ENCODE assay signal across 8 mouse cellular contexts in the genomic region with DNA sequence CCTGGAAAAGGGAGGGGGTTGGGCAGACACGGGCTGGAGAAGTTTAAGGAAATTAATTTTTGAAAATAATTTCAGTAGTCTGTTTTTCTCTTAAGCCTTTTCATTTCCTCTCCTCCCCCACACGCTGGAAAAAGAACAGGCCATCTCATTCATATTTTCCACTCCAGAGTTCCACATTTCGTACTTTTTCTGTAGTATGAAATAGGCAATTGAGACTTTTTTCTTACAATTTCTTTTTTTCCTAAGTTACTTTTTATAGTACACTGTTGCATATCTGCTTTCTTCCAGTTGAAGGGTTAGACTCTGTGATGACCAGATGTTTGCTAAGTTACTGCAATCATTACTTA. TPM values are rescaled to one million over a fixed set of nuclear protein-coding genes. Genes with fewer than 3 reads are reported as not detected.
DNase-seq lines count a peak whose midpoint lies in the region; ATAC-seq and TF ChIP-seq lines count a peak whose summit lies in the region.

No protein-coding gene starts in this region.

- H3K9ac ChIP-seq in heart, embryonic 16.5 days (ENCODE audit: low read length): peak overlapping the region; percentile 100
- H3K9ac ChIP-seq in ES-E14 (ENCODE audit: insufficient read depth, low read depth, low read length, poor library complexity, severe bottlenecking): peak overlapping the region; percentile 99

- DNase-seq in heart, postnatal 4 days: no peak
- no peak for DNase-seq in ES-E14 (ENCODE audit: low read depth, low spot score)
- no peak for DNase-seq in hindbrain, embryonic 10.5 days (ENCODE audit: low spot score)
- no peak for DNase-seq in midbrain, embryonic 10.5 days (ENCODE audit: low spot score)
- DNase-seq in cerebellum, postnatal 4 days (ENCODE audit: low spot score in 2 of 2): no peak
- DNase-seq in adrenal gland, postnatal 36 days: no peak

- H3K4me1 ChIP-seq in heart, embryonic 16.5 days (ENCODE audit: control insufficient read depth, insufficient read depth, low read length): peaks cover 19% of the 10 kb centered on the region
- no peaks in the 10 kb centered on the region; a peak in 1 of 4 replicates for H3K4me1 ChIP-seq in ES-E14 (ENCODE audit: control insufficient read depth in 2 of 2, insufficient read depth in 2 of 2, low read length in 2 of 2, poor library complexity in 1 of 2)
- peaks cover 28% of the 10 kb centered on the region for H3K4me1 ChIP-seq in hindbrain, embryonic 10.5 days (replicated peaks)
- peaks cover 28% of the 10 kb centered on the region for H3K4me1 ChIP-seq in midbrain, embryonic 10.5 days

- H3K4me2 ChIP-seq in heart, embryonic 16.5 days (ENCODE audit: low read depth, low read length): peak overlapping the region; percentile 83

- in situ Hi-C loops in ES-E14 (cut with MboI; ENCODE audit: low sequenced_read_pairs in 2 of 2, unreplicated experiment in 2 of 2): no loop called here

- no peaks in the 10 kb centered on the region for H3K36me3 ChIP-seq in heart, embryonic 16.5 days (ENCODE audit: control insufficient read depth, insufficient read depth)
- H3K36me3 ChIP-seq in ES-E14 (ENCODE audit: control insufficient read depth, insufficient read depth, low read length, poor library complexity, severe bottlenecking): no peaks in the 10 kb centered on the region
- H3K36me3 ChIP-seq in hindbrain, embryonic 10.5 days: no peaks in the 10 kb centered on the region
- no peaks in the 10 kb centered on the region for H3K36me3 ChIP-seq in midbrain, embryonic 10.5 days

- H3K27me3 ChIP-seq in heart, embryonic 16.5 days (ENCODE audit: control insufficient read depth, insufficient read depth, low read length): no peaks in the 10 kb centered on the region
- H3K27me3 ChIP-seq in hindbrain, embryonic 10.5 days (ENCODE audit: insufficient read depth, poor library complexity, severe bottlenecking): no peaks in the 10 kb centered on the region
- H3K27me3 ChIP-seq in midbrain, embryonic 10.5 days (ENCODE audit: low read depth, poor library complexity, severe bottlenecking): no peaks in the 10 kb centered on the region

- 2% methylated on average over 3 of the region's 3 CpGs for WGBS in heart, embryonic 16.5 days
- WGBS in hindbrain, embryonic 10.5 days: 14% methylated on average over 3 of the region's 3 CpGs
- WGBS in midbrain, embryonic 10.5 days: 18% methylated on average over 3 of the region's 3 CpGs

- H3K27ac ChIP-seq in heart, embryonic 16.5 days (ENCODE audit: low read length): peak overlapping the region; percentile 99
- H3K27ac ChIP-seq in ES-E14 (ENCODE audit: insufficient read depth, low read depth, low read length, poor library complexity, severe bottlenecking): no peak overlapping the region
- H3K27ac ChIP-seq in hindbrain, embryonic 10.5 days: peak overlapping the region; percentile 99
- H3K27ac ChIP-seq in midbrain, embryonic 10.5 days (replicated peaks): peak overlapping the region; percentile 99

- ATAC-seq in heart, embryonic 16.5 days (replicated peaks; ENCODE audit: extremely low read depth, insufficient read depth, low FRiP score): no peak
- no peak for ATAC-seq in activated CD4-positive, CD25-positive, alpha-beta regulatory T cell, adult 4 months

- H3K4me3 ChIP-seq in heart, embryonic 16.5 days (ENCODE audit: low read length): peak overlapping the region; percentile 100
- H3K4me3 ChIP-seq in ES-E14 (ENCODE audit: insufficient read depth in 1 of 2, low read depth in 1 of 2, low read length in 2 of 2, poor library complexity in 1 of 2, severe bottlenecking in 1 of 2): peak overlapping the region; percentile 86 to 96
- H3K4me3 ChIP-seq in hindbrain, embryonic 10.5 days: peak overlapping the region; percentile 99
- peak overlapping the region; percentile 94 for H3K4me3 ChIP-seq in midbrain, embryonic 10.5 days

- no peaks in the 10 kb centered on the region for H3K9me3 ChIP-seq in heart, embryonic 16.5 days (replicated peaks; ENCODE audit: control insufficient read depth, low read length)
- no peaks in the 10 kb centered on the region for H3K9me3 ChIP-seq in ES-E14 (ENCODE audit: control insufficient read depth, insufficient read depth, low read depth, low read length)
- no peaks in the 10 kb centered on the region for H3K9me3 ChIP-seq in hindbrain, embryonic 10.5 days
- H3K9me3 ChIP-seq in midbrain, embryonic 10.5 days (replicated peaks): no peaks in the 10 kb centered on the region

TF ChIP-seq in ES-E14, 5 proteins besides CTCF, POLR2A, EP300 and RAD21:
- TF ChIP-seq ZC3H11A (IDR thresholded peaks at IDR 0.05; ENCODE audit: borderline replicate concordance, low read depth, low read length) (no peak), MAFK (IDR thresholded peaks at IDR 0.05; ENCODE audit: insufficient read depth, low read depth, low read length) (no peak), CHD2 (IDR thresholded peaks at IDR 0.05; ENCODE audit: low read depth, low read length) (no peak; the same call in 1 of the 2 replicates), HCFC1 (IDR thresholded peaks at IDR 0.05; ENCODE audit: borderline replicate concordance, insufficient read depth, low read length) (no peak), ZNF384 (IDR thresholded peaks at IDR 0.05; ENCODE audit: low read depth, low read length) (no peak)
TF ChIP-seq in ES-E14: peak in this region for 0.

RNA-seq across cellular contexts. Expression of a gene that starts 1.2 kb away (rescaled TPM):
- polyA plus RNA-seq in heart, embryonic 16.5 days (2015; fragmentation: Nextera tagmentation; extraction: Ambion mirVana): 228 and 273 TPM in 2 replicates
- total RNA-seq in heart, postnatal 4 days (2021): 100 to 1,000 TPM; 202 to 208 TPM
- total RNA-seq in ES-E14 (2012; rRNA removed): 58.6 and 110 TPM in 2 replicates
- polyA plus RNA-seq in hindbrain, embryonic 10.5 days (2016; fragmentation: Nextera tagmentation; extraction: Ambion mirVana): 164 and 225 TPM in 2 replicates
- polyA plus RNA-seq in midbrain, embryonic 10.5 days (2016; fragmentation: Nextera tagmentation; extraction: Ambion mirVana): 234 and 248 TPM in 2 replicates
- polyA plus RNA-seq in activated CD4-positive, CD25-positive, alpha-beta regulatory T cell, adult 4 months (2017; shearing (Covaris generic)): 100 to 1,000 TPM; 425 to 492 TPM
- total RNA-seq in adrenal gland, postnatal 36 days (2021): 100 to 1,000 TPM; 112 to 128 TPM
